Mouse (Mus musculus) layer of hippocampus, postnatal 25 days (tissue): ENCODE results near the gene Bcas1. TPM values are rescaled to one million over a fixed set of nuclear protein-coding genes. Genes with fewer than 3 reads are reported as not detected.

Experiments used
- DNase-seq, 2 experiments: peaks; one replicate each; pipeline ENCODE4 v3.0.0; 2022; ENCODE audit warnings: mixed read lengths in 2 of 2, low spot score in 1 of 2; ENCODE audit errors: extremely low spot score in 1 of 2
- total RNA-seq, 2 experiments: library from RNA; stranded (reverse); gene quantifications; 2 replicates each; pipeline ENCODE4 v1.2.3; 2021

The Bcas1 gene
- total RNA-seq, 2 experiments from 2014 or later = 76.3 to 85.9 TPM

DNA sequence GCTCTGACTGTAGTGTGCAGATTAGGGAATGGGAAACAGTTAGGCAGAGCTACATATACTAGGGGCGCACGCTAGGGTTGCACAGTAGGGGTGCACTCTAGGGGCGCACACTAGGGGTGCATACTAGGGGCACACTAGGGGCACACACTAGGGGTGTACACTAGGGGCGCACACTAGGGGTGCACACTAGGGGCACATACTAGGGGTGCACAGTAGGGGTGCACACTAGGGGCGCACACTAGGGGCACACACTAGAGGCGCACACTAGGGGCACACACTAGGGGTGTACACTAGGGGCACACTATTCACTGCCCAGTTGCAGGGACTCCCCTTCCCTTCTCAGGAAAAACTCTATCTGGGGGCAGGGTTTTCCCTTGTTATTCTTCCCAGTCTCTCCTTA lies 75.8 kb downstream of the Bcas1 start:
- DNase-seq = no peak

DNA sequence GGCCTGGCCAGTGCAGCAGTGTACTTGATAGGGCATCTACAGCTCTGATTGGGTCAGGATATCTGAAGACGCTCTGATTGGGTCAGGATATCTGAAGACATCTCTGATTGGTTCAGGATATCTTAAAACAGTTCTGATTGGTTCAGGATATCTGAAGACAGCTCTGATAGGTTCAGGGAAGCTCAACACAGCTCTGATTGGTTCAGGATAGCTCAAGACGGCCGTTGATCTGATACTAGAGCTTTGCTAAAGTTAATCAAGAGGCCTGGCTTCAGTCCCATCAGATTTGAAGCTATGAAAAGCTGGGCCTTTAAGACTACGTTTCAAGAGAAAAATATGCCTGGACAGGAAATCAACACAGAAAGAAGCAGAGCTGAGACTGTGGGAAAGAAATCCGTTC lies 77.9 kb downstream of the Bcas1 start:
- DNase-seq = no peak

DNA sequence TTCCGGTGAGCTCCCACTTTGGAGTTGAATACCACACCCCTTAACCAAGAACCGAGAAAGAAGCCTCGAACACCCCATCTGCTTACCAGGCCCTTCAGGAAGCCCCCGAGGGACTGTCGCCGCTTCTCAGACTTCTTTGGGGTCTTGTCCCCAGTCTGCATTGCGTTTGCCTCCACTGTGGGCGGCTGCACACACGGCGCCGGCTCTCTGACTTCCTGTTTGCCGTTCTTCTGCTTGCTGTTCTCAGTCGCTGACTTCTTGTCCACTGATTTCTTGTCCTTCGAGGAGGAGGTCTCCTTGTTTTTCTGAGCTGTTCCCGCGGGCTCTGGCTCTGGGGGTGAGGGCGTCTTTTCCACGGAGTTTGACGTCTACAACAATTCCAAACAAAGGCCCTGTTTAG lies 78.5 kb downstream of the Bcas1 start:
- DNase-seq = no peak

- peak; percentile 41 to 81 for DNase-seq
Observed at GRCm38 (mm10) chr2:170347131-170347765, 80.4 kb downstream of the Bcas1 start.

- no peak for DNase-seq
Observed at GRCm38 (mm10) chr2:170345410-170345793, 82.2 kb downstream of the Bcas1 start.

- no peak for DNase-seq
Observed at GRCm38 (mm10) chr2:170344502-170345409, 82.9 kb downstream of the Bcas1 start.

DNA sequence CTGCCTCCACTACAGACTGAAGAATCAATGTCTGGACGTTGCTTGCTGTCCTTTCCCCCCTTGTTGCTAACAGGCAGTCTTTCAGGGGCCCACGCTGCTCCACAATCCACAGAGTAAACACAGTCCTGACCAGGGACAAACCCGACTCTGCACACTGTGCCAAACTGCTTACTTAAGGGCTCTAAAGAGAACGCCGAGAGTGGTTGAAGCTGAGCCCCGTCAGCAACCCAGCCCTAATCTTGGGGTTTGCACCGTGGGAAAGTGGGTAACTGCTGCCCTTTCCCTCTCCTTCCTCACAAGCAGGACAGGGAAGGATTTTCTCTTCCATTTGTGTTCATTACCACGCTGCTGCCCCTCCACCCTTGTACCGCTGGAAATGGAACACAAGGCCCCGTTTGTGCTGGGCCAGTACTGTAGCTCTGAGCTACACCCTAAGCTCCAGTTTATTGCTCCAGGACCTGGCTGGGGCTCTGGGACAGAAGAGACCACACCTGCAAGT lies 83.8 kb downstream of the Bcas1 start:
- no peak for DNase-seq

GRCm38 (mm10) chr2:170343133-170343818 lies 84.4 kb downstream of the Bcas1 start:
- peak in 1 of 2 experiments; percentile 66 for DNase-seq

GRCm38 (mm10) chr2:170342312-170342830 lies 85.3 kb downstream of the Bcas1 start:
- no peak for DNase-seq

- no peak for DNase-seq
Observed at GRCm38 (mm10) chr2:170341179-170341578, 86.5 kb downstream of the Bcas1 start.

- DNase-seq = no peak
Observed at GRCm38 (mm10) chr2:170336266-170336760, 91.3 kb downstream of the Bcas1 start.

- no peak for DNase-seq
Observed at GRCm38 (mm10) chr2:170335168-170335567, 92.5 kb downstream of the Bcas1 start.

DNA sequence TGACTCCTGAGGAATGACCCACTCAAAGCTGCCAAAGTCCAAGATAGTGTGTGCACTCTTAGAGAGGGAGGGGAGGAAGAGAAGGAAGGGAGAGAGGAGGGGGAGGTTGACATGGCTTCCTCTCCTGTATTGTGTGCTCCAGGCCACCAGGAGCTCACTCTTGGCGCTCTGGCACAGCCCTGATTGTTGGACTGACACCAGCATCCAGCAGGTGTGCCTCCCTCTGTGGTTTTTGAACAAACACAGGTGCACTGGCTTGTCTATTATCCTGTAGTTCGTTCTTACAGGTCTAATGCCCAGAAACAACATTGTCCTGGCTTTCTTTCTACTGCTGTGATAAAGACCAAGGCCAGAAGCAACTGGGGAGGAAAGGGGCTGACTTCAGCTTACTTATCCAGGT lies 95.8 kb downstream of the Bcas1 start:
- no peak for DNase-seq

DNA sequence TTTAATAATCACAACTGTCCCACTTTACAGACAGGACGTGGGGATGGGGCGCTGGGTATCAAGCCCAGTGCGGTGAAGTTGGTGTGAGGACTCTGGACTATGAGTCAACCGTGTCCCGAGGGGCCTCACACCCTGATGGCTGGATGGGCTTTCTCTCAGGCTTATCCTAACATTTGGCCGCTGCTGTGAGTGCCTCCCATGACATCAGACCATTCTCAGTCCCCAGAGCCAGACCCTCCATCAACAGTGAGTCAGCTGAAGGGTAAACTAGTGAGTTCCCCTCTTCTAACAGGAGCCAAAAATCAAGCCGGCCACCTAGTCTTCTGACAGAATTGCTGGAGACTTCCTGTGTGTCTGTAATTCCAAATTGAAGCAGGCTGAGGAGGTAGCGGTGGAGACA lies 97.2 kb downstream of the Bcas1 start:
- no peak for DNase-seq

GRCm38 (mm10) chr2:170329921-170330320 lies 97.7 kb downstream of the Bcas1 start:
- no peak for DNase-seq

DNA sequence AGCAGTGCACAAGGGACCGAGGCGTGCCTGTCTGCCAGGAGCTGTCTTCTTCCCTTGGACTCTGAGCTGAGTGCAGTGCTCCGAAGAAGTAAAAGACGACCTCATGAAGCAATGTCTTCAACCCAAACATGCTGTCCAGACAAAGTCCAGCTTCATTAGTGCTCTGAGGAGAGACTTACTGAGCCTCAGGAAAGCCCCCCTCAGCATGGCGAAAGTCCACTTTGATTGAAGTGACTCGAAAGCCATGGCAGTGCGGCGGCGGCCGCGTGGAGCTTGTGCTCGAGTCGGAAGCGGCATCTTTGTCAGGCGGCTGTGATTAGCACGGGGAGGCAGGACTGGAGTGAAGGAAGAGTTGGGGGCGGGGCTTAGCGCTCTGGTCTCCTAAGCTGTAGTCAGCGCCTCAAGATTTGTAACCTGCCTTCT lies 103.7 kb downstream of the Bcas1 start:
- DNase-seq = peak in 1 of 2 experiments; percentile 32

GRCm38 (mm10) chr2:170322013-170322414 lies 105.6 kb downstream of the Bcas1 start:
- DNase-seq = no peak

- no peak for DNase-seq
Observed at GRCm38 (mm10) chr2:170321579-170321978, 106.1 kb downstream of the Bcas1 start.

DNA sequence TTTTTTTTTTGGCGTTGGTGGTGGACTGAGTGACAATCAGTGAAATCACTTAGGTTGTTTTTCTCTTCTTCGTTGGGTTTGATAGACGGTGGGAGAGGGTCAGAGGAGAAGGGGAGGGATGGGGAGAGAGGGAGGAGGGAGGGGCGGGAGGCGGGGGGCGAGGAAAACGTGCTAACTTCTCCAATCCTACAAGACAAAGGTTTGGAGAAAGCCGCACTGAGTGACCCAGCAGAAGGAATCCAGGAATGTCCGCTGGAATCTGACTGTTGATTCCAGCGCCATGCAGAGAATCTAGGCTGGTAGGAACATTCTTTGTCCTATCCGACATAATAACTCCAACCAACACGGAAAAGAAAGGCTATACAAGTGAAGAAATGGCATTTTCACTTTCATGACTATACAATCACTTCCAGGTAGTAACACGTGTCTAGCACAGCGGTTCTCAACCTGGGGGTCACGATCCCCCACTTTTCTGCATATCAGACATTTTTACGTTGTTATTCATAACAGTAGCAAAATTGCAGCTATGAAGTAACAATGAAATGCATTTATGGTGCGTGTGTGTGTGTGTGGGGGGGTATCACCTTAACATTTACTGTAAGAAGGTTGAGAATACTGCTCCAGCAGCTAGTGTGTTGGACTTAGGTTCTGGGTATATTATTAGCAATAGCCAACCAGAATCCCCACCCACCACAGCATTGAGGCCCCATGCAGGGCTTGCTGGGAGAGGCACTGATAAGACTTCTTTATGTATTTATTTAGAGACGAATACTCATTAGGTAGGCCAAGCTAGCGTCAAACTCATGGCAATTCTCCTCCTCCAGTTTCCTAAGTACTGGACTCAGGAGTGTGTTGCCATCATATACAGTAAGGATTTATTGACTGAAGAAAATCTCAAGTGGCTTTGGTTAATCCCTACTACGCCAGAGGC lies 107.8 kb downstream of the Bcas1 start:
- no peak for DNase-seq
